Mouse (Mus musculus): ENCODE results near the gene Utrn. TPM values are rescaled to one million over a fixed set of nuclear protein-coding genes. Genes with fewer than 3 reads are reported as not detected.

Gene Utrn
- polyA plus RNA-seq, 1 experiment from 2014 or later, result 11.5 TPM

GRCm38 (mm10) chr10:12884308-12884948 is 15.3 kb upstream of the Utrn start:
- 75% methylated on average over 8 of the region's 8 CpGs for WGBS (ENCODE audit: missing documents)
- Histone ChIP-seq H3K4me3 (ENCODE audit: inconsistent target) (no peak overlapping the region), H3K36me3 (ENCODE audit: inconsistent target) (no peaks in the 10 kb centered on the region), H3K79me2 (ENCODE audit: inconsistent target) (no peaks in the 10 kb centered on the region), H3K27ac (no peak overlapping the region)

GRCm38 (mm10) chr10:12881911-12882310 is 12.7 kb upstream of the Utrn start:
- Histone ChIP-seq H3K4me3 (ENCODE audit: inconsistent target) (no peak overlapping the region), H3K27ac (no peak overlapping the region), H3K79me2 (ENCODE audit: inconsistent target) (no peaks in the 10 kb centered on the region), H3K36me3 (ENCODE audit: inconsistent target) (no peaks in the 10 kb centered on the region)
- 90% methylated on average over 3 of the region's 4 CpGs for WGBS (ENCODE audit: missing documents)

GRCm38 (mm10) chr10:12879313-12879695 is 10.1 kb upstream of the Utrn start:
- Histone ChIP-seq H3K27ac (no peak overlapping the region), H3K36me3 (ENCODE audit: inconsistent target) (no peaks in the 10 kb centered on the region), H3K4me3 (ENCODE audit: inconsistent target) (no peak overlapping the region), H3K79me2 (ENCODE audit: inconsistent target) (no peaks in the 10 kb centered on the region)
- 95% methylated on average over 3 of the region's 3 CpGs for WGBS (ENCODE audit: missing documents)

- 83% methylated on average over 13 of the region's 14 CpGs for WGBS (ENCODE audit: missing documents)
These were observed 9.6 kb upstream of the Utrn start for GRCm38 (mm10) chr10:12878661-12879312.

GRCm38 (mm10) chr10:12876426-12876825 is 7.3 kb upstream of the Utrn start:
- H3K27ac ChIP-seq, result no peak overlapping the region
- no peaks in the 10 kb centered on the region for H3K79me2 ChIP-seq (ENCODE audit: inconsistent target)
- H3K4me3 ChIP-seq (ENCODE audit: inconsistent target), result no peak overlapping the region
- 100% methylated on average over 3 of the region's 3 CpGs for WGBS (ENCODE audit: missing documents)
- no peaks in the 10 kb centered on the region for H3K36me3 ChIP-seq (ENCODE audit: inconsistent target)

More at GRCm38 (mm10) chr10:12878661-12879312, 9.6 kb upstream of the Utrn start:
- Histone ChIP-seq H3K4me3 (ENCODE audit: inconsistent target) (no peak overlapping the region), H3K79me2 (ENCODE audit: inconsistent target) (no peaks in the 10 kb centered on the region), H3K36me3 (ENCODE audit: inconsistent target) (no peaks in the 10 kb centered on the region), H3K27ac (no peak overlapping the region)

- WGBS (ENCODE audit: missing documents), result 94% methylated on average over 3 of the region's 4 CpGs
- Histone ChIP-seq H3K36me3 (ENCODE audit: inconsistent target) (no peaks in the 10 kb centered on the region), H3K4me3 (ENCODE audit: inconsistent target) (no peak overlapping the region; the same call in 1 of the 2 replicates), H3K79me2 (ENCODE audit: inconsistent target) (no peaks in the 10 kb centered on the region), H3K27ac (no peak overlapping the region)
These were observed 6.2 kb upstream of the Utrn start for GRCm38 (mm10) chr10:12875410-12875809.

- Histone ChIP-seq H3K27ac (peak overlapping the region; percentile 38), H3K36me3 (ENCODE audit: inconsistent target) (no peaks in the 10 kb centered on the region), H3K79me2 (ENCODE audit: inconsistent target) (no peaks in the 10 kb centered on the region), H3K4me3 (ENCODE audit: inconsistent target) (no peak overlapping the region; the same call in 1 of the 2 replicates)
- WGBS (ENCODE audit: missing documents), result 32% methylated on average over 8 of the region's 8 CpGs
These were observed 5.6 kb upstream of the Utrn start for GRCm38 (mm10) chr10:12874577-12875277.

- WGBS (ENCODE audit: missing documents), result no CpG with 5 or more reads among the region's 1 CpGs
- Histone ChIP-seq H3K27ac (0 out of 2 replicates have a peak overlapping the region, but pooled peaks have one; percentile 24), H3K79me2 (ENCODE audit: inconsistent target) (peaks cover 19% of the 10 kb centered on the region), H3K36me3 (ENCODE audit: inconsistent target) (no peaks in the 10 kb centered on the region), H3K4me3 (ENCODE audit: inconsistent target) (peak overlapping the region; percentile 33; the same call in 1 of the 2 replicates)
These were observed 681 bp upstream of the Utrn start for GRCm38 (mm10) chr10:12869846-12870245.

- Histone ChIP-seq H3K4me3 (ENCODE audit: inconsistent target) (peak overlapping the region; percentile 91), H3K79me2 (ENCODE audit: inconsistent target) (peaks cover 34% of the 10 kb centered on the region), H3K27ac (peak overlapping the region; percentile 82), H3K36me3 (ENCODE audit: inconsistent target) (no peaks in the 10 kb centered on the region)
- under 1% methylated on average over 40 of the region's 41 CpGs for WGBS (ENCODE audit: missing documents)
These were observed 756 bp downstream of the Utrn start for GRCm38 (mm10) chr10:12868189-12869028.

- no peaks in the 10 kb centered on the region for H3K36me3 ChIP-seq (ENCODE audit: inconsistent target)
- H3K4me3 ChIP-seq (ENCODE audit: inconsistent target), result peak overlapping the region; percentile 91
- peaks cover 40% of the 10 kb centered on the region for H3K79me2 ChIP-seq (ENCODE audit: inconsistent target)
- 0% methylated on average over 12 of the region's 12 CpGs for WGBS (ENCODE audit: missing documents)
- peak overlapping the region; percentile 39 for H3K27ac ChIP-seq
These were observed 1.4 kb downstream of the Utrn start for GRCm38 (mm10) chr10:12867733-12868188.

GRCm38 (mm10) chr10:12866971-12867732 is 2.0 kb downstream of the Utrn start:
- H3K27ac ChIP-seq, result peak overlapping the region; percentile 39
- 2% methylated on average over 28 of the region's 28 CpGs for WGBS (ENCODE audit: missing documents)

GRCm38 (mm10) chr10:12865201-12865600 is 4.0 kb downstream of the Utrn start:
- Histone ChIP-seq H3K4me3 (ENCODE audit: inconsistent target) (no peak overlapping the region), H3K27ac (no peak overlapping the region)

More at GRCm38 (mm10) chr10:12866971-12867732, 2.0 kb downstream of the Utrn start:
- H3K4me3 ChIP-seq (ENCODE audit: inconsistent target), result peak overlapping the region; percentile 91
- peaks cover 46% of the 10 kb centered on the region for H3K79me2 ChIP-seq (ENCODE audit: inconsistent target)
- no peaks in the 10 kb centered on the region for H3K36me3 ChIP-seq (ENCODE audit: inconsistent target)

GRCm38 (mm10) chr10:12863581-12863980 is 5.6 kb downstream of the Utrn start:
- no peak overlapping the region for H3K27ac ChIP-seq
- H3K36me3 ChIP-seq (ENCODE audit: inconsistent target), result peaks cover 11% of the 10 kb centered on the region; the same call in 1 of the 2 replicates
- no peak overlapping the region for H3K4me3 ChIP-seq (ENCODE audit: inconsistent target)
- H3K79me2 ChIP-seq (ENCODE audit: inconsistent target), result peaks cover 57% of the 10 kb centered on the region
- 94% methylated on average over 9 of the region's 9 CpGs for WGBS (ENCODE audit: missing documents)

More at GRCm38 (mm10) chr10:12865201-12865600, 4.0 kb downstream of the Utrn start:
- Histone ChIP-seq H3K36me3 (ENCODE audit: inconsistent target) (peaks cover 11% of the 10 kb centered on the region; the same call in 1 of the 2 replicates), H3K79me2 (ENCODE audit: inconsistent target) (peaks cover 48% of the 10 kb centered on the region)
- 94% methylated on average over 6 of the region's 6 CpGs for WGBS (ENCODE audit: missing documents)
